In genomic region chr13:42174827-42175420, GRCm38 (mm10) we compare ENCODE assay signal across 8 mouse cellular contexts.
DNase-seq lines count a peak whose midpoint lies in the region; ATAC-seq and TF ChIP-seq lines count a peak whose summit lies in the region.

No protein-coding gene starts in this region.

- 44% methylated on average over 3 of the region's 3 CpGs for WGBS in hindbrain, embryonic 11.5 days
- 46% methylated on average over 3 of the region's 3 CpGs for WGBS in hindbrain, embryonic 12.5 days
- 23% methylated on average over 3 of the region's 3 CpGs for WGBS in midbrain, embryonic 16.5 days

- TF ChIP-seq CTCF in CH12.LX (conservative IDR thresholded peaks at IDR 0.05 in 1 of 2, IDR thresholded peaks at IDR 0.05 in 1 of 2; ENCODE audit: low read depth in 2 of 2, low read length in 2 of 2): peak in 1 of 2 experiments; percentile 52; a peak in 2 of 4 replicates

- no peaks in the 10 kb centered on the region for H3K79me2 ChIP-seq in CH12.LX (replicated peaks; ENCODE audit: control insufficient read depth, extremely low read depth, insufficient read depth, poor library complexity, severe bottlenecking)

- no peaks in the 10 kb centered on the region for H3K27me3 ChIP-seq in hindbrain, embryonic 11.5 days (ENCODE audit: control insufficient read depth, insufficient read depth, low read length)
- H3K27me3 ChIP-seq in hindbrain, embryonic 12.5 days: no peaks in the 10 kb centered on the region
- H3K27me3 ChIP-seq in CH12.LX (replicated peaks): no peaks in the 10 kb centered on the region
- H3K27me3 ChIP-seq in midbrain, embryonic 16.5 days (ENCODE audit: control insufficient read depth, insufficient read depth, low read depth, low read length): no peaks in the 10 kb centered on the region

- no peak overlapping the region for H3K9ac ChIP-seq in hindbrain, embryonic 11.5 days (ENCODE audit: low read depth, low read length)
- H3K9ac ChIP-seq in hindbrain, embryonic 12.5 days: no peak overlapping the region
- no peak overlapping the region for H3K9ac ChIP-seq in CH12.LX (ENCODE audit: insufficient read depth, low read depth)
- no peak overlapping the region for H3K9ac ChIP-seq in midbrain, embryonic 16.5 days (ENCODE audit: low read depth, low read length)

- H3K4me3 ChIP-seq in hindbrain, embryonic 11.5 days (ENCODE audit: low read depth, low read length): no peak overlapping the region
- H3K4me3 ChIP-seq in hindbrain, embryonic 12.5 days: no peak overlapping the region
- H3K4me3 ChIP-seq in CH12.LX (replicated peaks in 1 of 3; ENCODE audit: low read depth in 2 of 3, low read length in 2 of 3, poor library complexity in 1 of 3): no peak overlapping the region
- no peak overlapping the region for H3K4me3 ChIP-seq in midbrain, embryonic 16.5 days (ENCODE audit: low read depth, low read length)

- no peaks in the 10 kb centered on the region for H3K4me1 ChIP-seq in hindbrain, embryonic 11.5 days (replicated peaks; ENCODE audit: control insufficient read depth, insufficient read depth, low read length)
- no peaks in the 10 kb centered on the region for H3K4me1 ChIP-seq in hindbrain, embryonic 12.5 days
- no peaks in the 10 kb centered on the region for H3K4me1 ChIP-seq in CH12.LX (ENCODE audit: control insufficient read depth in 1 of 2, insufficient read depth in 2 of 2)
- H3K4me1 ChIP-seq in midbrain, embryonic 16.5 days (ENCODE audit: control insufficient read depth, insufficient read depth, low read length): 0 out of 2 replicates have a peak, but pooled peaks cover 2% of the 10 kb centered on the region

- H3K27ac ChIP-seq in hindbrain, embryonic 11.5 days (ENCODE audit: low read depth, low read length): no peak overlapping the region
- H3K27ac ChIP-seq in hindbrain, embryonic 12.5 days: no peak overlapping the region
- H3K27ac ChIP-seq in CH12.LX (ENCODE audit: insufficient read depth, low read depth): no peak overlapping the region
- H3K27ac ChIP-seq in midbrain, embryonic 16.5 days (ENCODE audit: low read length): no peak overlapping the region

- TF ChIP-seq EP300 in CH12.LX (IDR thresholded peaks at IDR 0.05; ENCODE audit: low read length): no peak

- in situ Hi-C loops in CH12.LX (cut with MboI; ENCODE audit: low pct_ligation_motif_present, low pct_unique_long_range_greater_than_20kb, low sequenced_read_pairs): no loop called here

- no peaks in the 10 kb centered on the region for H3K36me3 ChIP-seq in hindbrain, embryonic 11.5 days (ENCODE audit: control insufficient read depth, insufficient read depth, low read length)
- peaks cover 26% of the 10 kb centered on the region for H3K36me3 ChIP-seq in hindbrain, embryonic 12.5 days
- peaks cover 65 to 92% of the 10 kb centered on the region in 2 experiments for H3K36me3 ChIP-seq in CH12.LX (replicated peaks in 1 of 2; ENCODE audit: control insufficient read depth in 1 of 2, insufficient read depth in 1 of 2, low read length in 1 of 2)
- H3K36me3 ChIP-seq in midbrain, embryonic 16.5 days (ENCODE audit: control insufficient read depth, insufficient read depth, low read length): 0 out of 2 replicates have a peak, but pooled peaks cover 2% of the 10 kb centered on the region

- H3K4me2 ChIP-seq in hindbrain, embryonic 11.5 days (replicated peaks; ENCODE audit: low read depth, low read length): no peak overlapping the region
- H3K4me2 ChIP-seq in hindbrain, embryonic 12.5 days (replicated peaks): no peak overlapping the region
- no peak overlapping the region for H3K4me2 ChIP-seq in CH12.LX (ENCODE audit: insufficient read depth, low read depth, poor library complexity, severe bottlenecking)
- H3K4me2 ChIP-seq in midbrain, embryonic 16.5 days (ENCODE audit: low read length): no peak overlapping the region

- no peaks in the 10 kb centered on the region for H3K9me3 ChIP-seq in hindbrain, embryonic 11.5 days (ENCODE audit: control insufficient read depth, low read length)
- H3K9me3 ChIP-seq in hindbrain, embryonic 12.5 days (replicated peaks): no peaks in the 10 kb centered on the region
- H3K9me3 ChIP-seq in CH12.LX (replicated peaks; ENCODE audit: low read length): no peaks in the 10 kb centered on the region
- H3K9me3 ChIP-seq in midbrain, embryonic 16.5 days (replicated peaks; ENCODE audit: control insufficient read depth, low read length, poor library complexity, severe bottlenecking): no peaks in the 10 kb centered on the region

- dilution Hi-C loops in CH12.LX (cut with MboI; ENCODE audit: extremely low pct_ligation_motif_present, extremely low pct_unique_long_range_greater_than_20kb, low sequenced_read_pairs): no loop called here

- peak; percentile 42 for DNase-seq in hindbrain, embryonic 11.5 days (ENCODE audit: low spot score)
- no peak for DNase-seq in CH12.LX (ENCODE audit: extremely low read depth)
- DNase-seq in adrenal gland, postnatal 25 days: peak; percentile 35
- DNase-seq in heart, postnatal 4 days: peak; percentile 70
- DNase-seq in c-Kit-positive CD71-positive TER-119-positive erythroid progenitor cells, embryonic 14.5 days (ENCODE audit: low spot score): no peak
- DNase-seq in urinary bladder, adult 18-20 months (ENCODE audit: low spot score in 2 of 2): no peak

- peak; percentile 44 for TF ChIP-seq RAD21 in CH12.LX (IDR thresholded peaks at IDR 0.05; ENCODE audit: low read depth, low read length)

- TF ChIP-seq POLR2A in CH12.LX (IDR thresholded peaks at IDR 0.05; ENCODE audit: low read depth, low read length): no peak

- no peak for ATAC-seq in hindbrain, embryonic 11.5 days (ENCODE audit: low FRiP score)
- no peak for ATAC-seq in hindbrain, embryonic 12.5 days (ENCODE audit: low FRiP score)
- ATAC-seq in midbrain, embryonic 16.5 days: peak; percentile 66

TF ChIP-seq in CH12.LX, 34 proteins besides CTCF, POLR2A, EP300 and RAD21:
- TF ChIP-seq JUN (IDR thresholded peaks at IDR 0.05; ENCODE audit: insufficient read depth, low read depth, low read length): no peak
- peak; percentile 39; the same call in 1 of the 2 replicates for TF ChIP-seq SMC3 (IDR thresholded peaks at IDR 0.05; ENCODE audit: low read depth, low read length)

Comparison
In these comparisons a context has a peak if more than half of its experiments do, and no peak if none do; other contexts are left out.
1. DNase-seq: peak in hindbrain, embryonic 11.5 days (single experiment), adrenal gland, postnatal 25 days (single experiment) and heart, postnatal 4 days (single experiment); none in CH12.LX (single experiment), c-Kit-positive CD71-positive TER-119-positive erythroid progenitor cells, embryonic 14.5 days (single experiment) and urinary bladder, adult 18-20 months (0 of 2).